Comparison of ENCODE assay signal across 29 mouse cellular contexts in the genomic region with DNA sequence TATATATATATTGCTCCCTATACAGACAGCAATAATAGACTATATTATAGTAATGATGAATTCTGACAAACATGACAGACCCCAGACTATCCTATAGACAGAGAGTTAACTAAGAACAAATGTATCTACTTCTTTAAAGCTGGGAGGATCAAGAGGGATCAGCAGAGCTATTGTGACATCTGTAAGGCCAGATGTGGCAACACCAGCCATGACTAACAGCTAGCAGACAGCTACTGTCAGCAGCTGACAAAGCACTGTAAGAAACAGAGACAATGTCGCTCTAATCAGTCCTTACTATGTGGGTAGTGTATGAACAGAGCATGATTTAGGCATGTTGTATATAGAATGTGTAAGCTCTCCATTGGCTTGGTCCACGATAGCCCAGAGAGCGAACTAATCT.
A peak's percentile ranks its signal among the peaks of the same experiment; 100 is the strongest.
DNase-seq lines count a peak whose midpoint lies in the region; ATAC-seq lines count a peak whose summit lies in the region.
"Had no signal": no experiment of that assay in that cellular context is flagged by ENCODE, and none has a peak within 500 bp of the region (broad histone marks: within the 10 kb centered on the region; RNA-seq: fewer than 3 reads in every experiment).

No protein-coding gene starts in this region.

- ATAC-seq in embryonic facial prominence, embryonic 12.5 days (ENCODE audit: insufficient number of reproducible peaks, insufficient read depth, low FRiP score, low TSS enrichment): 0 out of 2 replicates have a peak, but pooled peaks have one; percentile 15
- peak; percentile 73 for ATAC-seq in megakaryocyte progenitor cell, adult 5-6 weeks (replicated peaks; ENCODE audit: poor library complexity)
- no peak for ATAC-seq in monocyte, adult 5-6 weeks (replicated peaks; ENCODE audit: insufficient number of reproducible peaks, low FRiP score, low TSS enrichment, poor library complexity, severe bottlenecking)
- ATAC-seq: forebrain, embryonic 15.5 days; hindbrain, postnatal 0 days; intestine, embryonic 16.5 days; midbrain, embryonic 13.5 days had no signal

- 89% methylated on average over 3 of the region's 3 CpGs for WGBS in embryonic facial prominence, embryonic 12.5 days
- 86% methylated on average over 3 of the region's 3 CpGs for WGBS in embryonic facial prominence, embryonic 10.5 days
- WGBS in forebrain, embryonic 10.5 days: 94% methylated on average over 3 of the region's 3 CpGs

- no peaks in the 10 kb centered on the region for H3K27me3 ChIP-seq in embryonic facial prominence, embryonic 12.5 days
- no peaks in the 10 kb centered on the region for H3K27me3 ChIP-seq in embryonic facial prominence, embryonic 10.5 days (replicated peaks; ENCODE audit: low read depth, poor library complexity, severe bottlenecking)
- H3K27me3 ChIP-seq in forebrain, embryonic 10.5 days (ENCODE audit: poor library complexity, severe bottlenecking): no peaks in the 10 kb centered on the region
- H3K27me3 ChIP-seq: embryonic facial prominence, embryonic 13.5 days; forebrain, embryonic 15.5 days; heart, embryonic 13.5 days; limb, embryonic 15.5 days; lung, embryonic 15.5 days; midbrain, embryonic 13.5 days; neural tube, embryonic 13.5 days had no signal

- H3K9ac ChIP-seq in embryonic facial prominence, embryonic 12.5 days: no peak overlapping the region
- H3K9ac ChIP-seq: embryonic facial prominence, embryonic 13.5 days; forebrain, embryonic 15.5 days; heart, embryonic 13.5 days; limb, embryonic 15.5 days; liver, embryonic 14.5 days; lung, embryonic 15.5 days; midbrain, embryonic 13.5 days; neural tube, embryonic 13.5 days had no signal

- no peak for DNase-seq in embryonic facial prominence, embryonic 10.5 days (ENCODE audit: low spot score)
- peak; percentile 8 for DNase-seq in adrenal gland, postnatal 10 days
- peak; percentile 49 for DNase-seq in fat pad, adult 2 months (ENCODE audit: extremely low read depth, low read depth, low spot score)
- DNase-seq in yolk sac, embryonic 10.5 days (ENCODE audit: low spot score): no peak
- DNase-seq in forebrain, embryonic 10.5 days (ENCODE audit: extremely low spot score, low spot score): no peak
- DNase-seq: cerebellum, adult 18-20 months; cerebellum, postnatal 14 days; gastrocnemius, postnatal 10 days; heart, adult 2 months; heart, postnatal 14 days; kidney, adult 9 months; kidney, postnatal 14 days; left cerebral cortex, postnatal 4 days; retina, postnatal 1 day; right cerebral cortex, postnatal 25 days; thymus, postnatal 14 days had no signal

- H3K4me2 ChIP-seq in embryonic facial prominence, embryonic 12.5 days (replicated peaks): no peak overlapping the region
- H3K4me2 ChIP-seq: embryonic facial prominence, embryonic 13.5 days; forebrain, embryonic 15.5 days; heart, embryonic 13.5 days; limb, embryonic 15.5 days; lung, embryonic 15.5 days; midbrain, embryonic 13.5 days; neural tube, embryonic 13.5 days had no signal

- H3K36me3 ChIP-seq in embryonic facial prominence, embryonic 12.5 days: no peaks in the 10 kb centered on the region
- no peaks in the 10 kb centered on the region for H3K36me3 ChIP-seq in embryonic facial prominence, embryonic 10.5 days (replicated peaks)
- H3K36me3 ChIP-seq in forebrain, embryonic 10.5 days (replicated peaks): no peaks in the 10 kb centered on the region
- H3K36me3 ChIP-seq: embryonic facial prominence, embryonic 13.5 days; forebrain, embryonic 15.5 days; heart, embryonic 13.5 days; limb, embryonic 15.5 days; lung, embryonic 15.5 days; midbrain, embryonic 13.5 days; neural tube, embryonic 13.5 days had no signal

- no peak overlapping the region for H3K4me3 ChIP-seq in embryonic facial prominence, embryonic 12.5 days
- H3K4me3 ChIP-seq in embryonic facial prominence, embryonic 10.5 days: no peak overlapping the region
- H3K4me3 ChIP-seq in forebrain, embryonic 10.5 days: no peak overlapping the region
- H3K4me3 ChIP-seq: embryonic facial prominence, embryonic 13.5 days; forebrain, embryonic 15.5 days; heart, adult 2 months; heart, embryonic 13.5 days; limb, embryonic 15.5 days; lung, embryonic 15.5 days; midbrain, embryonic 13.5 days; neural tube, embryonic 13.5 days had no signal

- H3K9me3 ChIP-seq in embryonic facial prominence, embryonic 12.5 days: no peaks in the 10 kb centered on the region
- no peaks in the 10 kb centered on the region for H3K9me3 ChIP-seq in embryonic facial prominence, embryonic 10.5 days
- no peaks in the 10 kb centered on the region for H3K9me3 ChIP-seq in forebrain, embryonic 10.5 days
- H3K9me3 ChIP-seq: embryonic facial prominence, embryonic 13.5 days; forebrain, embryonic 15.5 days; heart, embryonic 13.5 days; limb, embryonic 15.5 days; lung, embryonic 15.5 days; midbrain, embryonic 13.5 days; neural tube, embryonic 13.5 days had no signal

- H3K4me1 ChIP-seq in embryonic facial prominence, embryonic 12.5 days: no peaks in the 10 kb centered on the region
- no peaks in the 10 kb centered on the region for H3K4me1 ChIP-seq in embryonic facial prominence, embryonic 10.5 days
- no peaks in the 10 kb centered on the region for H3K4me1 ChIP-seq in forebrain, embryonic 10.5 days
- H3K4me1 ChIP-seq: embryonic facial prominence, embryonic 13.5 days; forebrain, embryonic 15.5 days; heart, embryonic 13.5 days; limb, embryonic 15.5 days; lung, embryonic 15.5 days; midbrain, embryonic 13.5 days; neural tube, embryonic 13.5 days had no signal

- H3K27ac ChIP-seq in embryonic facial prominence, embryonic 12.5 days: no peak overlapping the region
- no peak overlapping the region for H3K27ac ChIP-seq in embryonic facial prominence, embryonic 10.5 days (replicated peaks)
- no peak overlapping the region for H3K27ac ChIP-seq in forebrain, embryonic 10.5 days
- H3K27ac ChIP-seq: embryonic facial prominence, embryonic 13.5 days; forebrain, embryonic 15.5 days; heart, adult 2 months; heart, embryonic 13.5 days; hindbrain, postnatal 0 days; limb, embryonic 15.5 days; liver, embryonic 14.5 days; lung, embryonic 15.5 days; midbrain, embryonic 13.5 days; neural tube, embryonic 13.5 days had no signal

Comparison
In these comparisons a context has a peak if more than half of its experiments do, and no peak if none do; other contexts are left out.
1. DNase-seq: peak in adrenal gland, postnatal 10 days (single experiment) and fat pad, adult 2 months (single experiment); none in embryonic facial prominence, embryonic 10.5 days (single experiment), yolk sac, embryonic 10.5 days (single experiment) and forebrain, embryonic 10.5 days (single experiment).